Mouse (Mus musculus): ENCODE measurements at regions not wholly inside any gene's neighbourhood (a gene's known extent, or its start where the extent isn't known, plus 50 kb on each side); places are given as distances from the start of the nearest gene placed in this dataset.

DNA sequence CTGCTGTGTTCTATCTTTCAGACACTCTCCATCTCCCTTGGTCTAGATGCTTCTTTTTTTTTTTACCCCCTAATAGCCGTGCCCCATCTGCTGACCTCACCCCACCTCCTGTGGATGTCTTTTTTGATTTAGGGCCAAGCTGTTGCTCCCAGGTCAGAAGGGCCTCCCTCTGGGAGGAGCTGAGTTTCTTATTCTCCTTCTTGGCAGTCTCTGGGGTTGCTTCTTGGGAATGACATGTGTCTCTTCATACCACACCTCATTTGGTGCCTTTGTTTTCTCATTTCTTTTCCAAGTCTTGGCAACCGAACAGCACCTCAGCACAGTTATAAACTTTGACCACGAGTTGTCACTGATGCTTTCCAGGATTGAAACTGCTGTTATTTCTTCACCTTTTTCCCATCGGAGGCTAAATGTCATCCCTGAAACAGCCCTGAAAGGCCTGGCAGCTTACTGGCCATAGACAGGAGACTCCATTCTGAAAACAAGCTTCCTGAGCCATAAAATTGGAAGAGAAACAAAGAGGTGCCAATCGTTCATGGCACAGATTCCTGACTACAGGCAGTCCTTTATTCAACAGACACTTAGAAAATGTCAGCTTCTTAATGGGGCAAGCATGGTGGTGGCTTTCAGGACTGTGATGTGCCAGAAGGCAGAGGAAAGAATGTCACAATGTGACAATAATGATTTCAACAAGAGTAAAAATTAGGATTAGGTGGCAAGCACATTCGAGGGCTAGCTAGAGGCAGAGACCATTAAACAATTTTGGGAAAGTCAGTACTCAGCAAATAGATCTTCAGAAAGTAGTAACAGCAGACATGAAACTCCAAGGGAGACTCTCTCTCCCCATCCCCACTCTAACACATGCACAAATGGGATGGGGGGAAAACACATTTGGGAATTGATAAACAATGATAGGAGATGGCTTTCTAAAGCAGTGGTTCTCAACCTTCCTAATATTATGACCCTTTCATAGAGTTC, 197.1 kb upstream of the Arrdc4 start:
- DNase-seq (ENCODE audit: low spot score in 2 of 2) = no peak

DNA sequence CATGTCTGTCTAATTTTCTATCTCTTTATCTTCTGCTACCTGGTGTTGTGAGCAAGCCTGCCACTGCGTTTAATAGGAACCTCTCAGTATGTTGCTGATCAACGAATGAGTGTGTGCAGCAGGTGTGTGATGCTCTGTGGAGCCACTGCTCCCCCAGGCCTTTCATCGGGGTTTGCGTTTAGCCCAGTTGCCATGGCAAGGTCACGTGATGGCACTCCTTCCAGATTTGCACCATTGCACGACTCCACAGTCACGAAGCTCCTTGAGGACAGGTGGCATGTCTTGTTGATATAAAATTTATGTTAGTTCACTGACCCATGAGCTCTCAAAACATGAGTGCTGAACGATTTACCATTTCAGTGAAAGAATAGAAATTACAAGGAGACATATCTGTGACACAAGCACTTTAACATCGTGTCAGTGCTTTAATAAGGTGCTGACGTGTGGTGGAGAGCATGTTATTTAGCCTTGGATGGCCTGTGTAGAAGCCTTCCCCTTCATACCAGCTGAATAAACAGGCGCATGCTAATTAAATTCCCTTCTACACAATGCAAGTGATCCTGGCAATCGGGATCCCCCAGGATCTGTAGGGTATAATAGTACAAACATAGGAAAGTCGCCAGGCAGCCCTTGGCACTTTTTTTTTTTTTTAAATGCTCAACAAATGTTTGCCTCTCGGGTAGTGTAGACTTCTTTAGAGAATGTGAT, 181.7 kb upstream of the Arrdc4 start:
- no peak for DNase-seq (ENCODE audit: low spot score in 2 of 2)

DNA sequence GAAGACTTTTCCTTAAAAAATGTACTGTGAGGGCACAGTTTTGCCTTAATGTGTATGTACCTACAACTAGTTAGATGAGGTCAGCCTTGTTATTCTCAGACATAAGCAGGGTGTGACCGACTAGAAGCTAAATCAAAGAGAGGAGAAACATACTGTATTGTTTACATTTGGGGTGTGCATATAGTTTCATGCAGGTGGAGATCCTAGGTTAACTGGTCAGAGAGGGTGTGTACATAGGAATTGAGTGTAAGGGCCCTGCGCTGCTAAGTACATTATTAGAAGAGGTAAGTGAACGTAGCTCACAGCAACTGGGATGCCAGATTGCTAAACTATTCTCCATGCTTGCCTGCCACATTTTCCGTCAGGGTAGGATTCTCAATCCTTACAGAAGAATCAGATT, 180.6 kb upstream of the Arrdc4 start:
- no peak for DNase-seq (ENCODE audit: low spot score in 2 of 2)

DNA sequence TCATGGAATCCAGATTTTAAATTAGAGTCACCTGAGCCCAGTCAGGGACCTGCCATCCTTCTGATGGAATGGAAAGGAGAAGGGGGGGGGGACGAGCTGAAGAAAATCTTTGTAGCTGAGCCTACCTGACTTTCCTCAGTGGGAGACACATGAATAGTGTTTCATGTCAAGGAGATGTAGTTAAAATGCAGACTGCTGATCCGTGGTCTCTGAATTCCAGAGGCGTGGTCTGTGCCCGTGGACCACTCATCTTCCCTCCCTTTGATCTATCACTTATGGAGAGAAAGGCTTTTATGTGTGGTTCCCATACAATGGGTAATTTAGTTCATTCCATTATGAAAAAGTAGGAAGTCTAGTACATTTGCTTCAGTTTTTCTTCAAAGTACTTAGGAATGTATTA, 176.6 kb upstream of the Arrdc4 start:
- DNase-seq (ENCODE audit: low spot score in 2 of 2) = no peak

DNA sequence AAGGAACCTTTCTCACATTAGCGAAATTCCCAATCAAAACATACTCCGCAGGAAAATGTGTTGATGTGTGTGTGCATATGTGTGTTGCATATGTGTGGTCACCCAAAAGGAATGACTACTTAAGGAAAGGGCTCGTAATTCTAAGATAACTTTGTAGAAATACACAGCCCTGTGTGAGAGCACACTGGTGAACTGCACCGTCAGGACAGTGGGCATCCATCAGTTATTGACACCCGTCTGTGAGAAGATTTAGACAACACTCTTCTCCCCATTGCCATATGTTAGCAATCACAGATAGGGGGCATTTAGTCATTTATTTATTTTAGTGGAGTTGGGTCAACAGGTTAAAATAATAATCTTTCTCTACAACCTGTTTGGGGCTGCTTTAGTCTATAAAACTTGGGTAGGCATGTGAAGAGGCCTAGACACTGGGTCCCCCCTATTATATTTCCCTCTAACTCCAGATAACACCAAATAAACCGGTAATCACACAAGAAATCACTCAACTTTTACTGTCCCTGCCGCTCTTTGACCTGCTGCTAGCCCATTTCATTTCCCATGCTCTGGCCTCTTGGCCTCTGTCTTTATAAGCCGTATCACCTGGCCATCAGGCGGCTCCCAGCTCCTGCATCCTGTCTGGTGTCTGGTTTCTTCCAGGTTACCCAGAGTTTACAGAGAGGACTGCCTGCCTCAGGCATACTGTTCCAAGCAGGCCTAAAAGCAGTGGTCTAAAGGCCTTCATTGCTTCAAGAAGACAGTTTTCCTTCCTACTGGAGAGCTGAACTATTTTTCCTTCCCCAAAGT, 169.8 kb upstream of the Arrdc4 start:
- DNase-seq (ENCODE audit: low spot score in 2 of 2) = no peak

DNA sequence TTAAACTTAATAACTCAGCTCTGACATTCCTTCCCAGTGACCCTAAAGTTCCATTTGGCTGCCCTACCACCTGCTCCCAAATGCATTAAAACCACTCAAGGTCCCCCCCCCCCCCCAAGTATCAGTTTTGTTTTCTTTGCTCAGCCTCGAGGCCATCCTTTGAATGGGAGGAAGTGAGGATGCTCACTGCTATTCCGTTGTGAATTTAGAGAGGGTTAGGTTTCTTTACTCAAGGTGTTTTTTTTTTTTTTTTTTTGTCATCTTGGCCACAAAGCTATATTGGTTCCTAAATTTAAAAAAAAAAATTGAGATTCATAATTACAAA, 168.8 kb upstream of the Arrdc4 start:
- no peak for DNase-seq (ENCODE audit: low spot score in 2 of 2)

DNA sequence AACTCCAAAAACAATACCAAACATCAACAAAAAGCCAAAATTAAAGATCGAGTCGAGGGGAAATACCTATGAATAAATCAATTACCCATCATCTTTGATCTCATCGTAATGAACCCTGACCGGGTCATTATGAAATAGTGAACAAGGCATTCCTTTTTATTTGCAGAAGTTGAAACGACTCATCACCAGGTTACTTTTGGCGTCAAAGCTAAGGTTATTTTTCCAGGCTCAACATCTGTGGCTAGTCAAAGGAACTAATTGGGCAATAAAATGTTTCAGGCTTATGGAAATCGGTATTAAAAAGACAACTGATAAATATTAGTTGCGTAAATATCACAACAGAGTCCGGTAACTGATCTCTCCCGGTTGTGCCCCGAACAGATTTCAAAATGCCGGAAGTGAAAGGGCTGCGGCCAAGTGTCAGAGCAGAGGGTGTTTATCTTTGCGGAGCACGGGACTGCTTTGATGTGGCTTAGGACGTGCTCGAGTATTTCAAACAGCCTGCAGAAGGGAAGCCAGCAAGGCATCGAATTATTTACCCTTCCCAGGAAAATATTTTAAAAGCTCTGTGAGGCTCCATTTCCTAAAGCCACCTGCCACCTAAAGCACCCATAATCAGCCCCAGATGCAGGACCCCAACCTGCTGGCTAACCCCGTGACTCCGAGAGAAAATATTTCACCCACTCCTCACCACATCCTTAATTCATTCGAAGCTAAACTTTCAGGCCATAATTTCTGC, 168.3 kb upstream of the Arrdc4 start:
- no peak for DNase-seq (ENCODE audit: low spot score in 2 of 2)

DNA sequence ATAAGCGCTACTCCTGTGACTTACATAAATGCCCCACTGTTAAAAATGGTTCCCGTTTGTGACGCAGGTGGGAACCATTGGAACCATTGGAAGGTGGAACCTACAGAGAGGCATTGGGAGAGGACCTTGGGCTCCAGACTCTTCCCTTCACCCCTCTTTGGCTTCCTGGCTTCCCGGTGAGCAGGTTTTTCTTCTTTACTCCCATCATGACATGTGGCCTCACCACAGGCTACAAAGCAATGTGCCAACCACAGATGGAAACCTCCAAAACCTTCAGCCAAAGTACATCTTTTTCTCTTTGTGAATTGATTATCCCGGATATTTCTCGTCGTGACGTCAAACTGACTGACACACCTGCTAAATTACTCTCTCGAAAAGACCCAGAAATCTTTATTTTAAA, 166.9 kb upstream of the Arrdc4 start:
- no peak for DNase-seq (ENCODE audit: low spot score in 2 of 2)

DNA sequence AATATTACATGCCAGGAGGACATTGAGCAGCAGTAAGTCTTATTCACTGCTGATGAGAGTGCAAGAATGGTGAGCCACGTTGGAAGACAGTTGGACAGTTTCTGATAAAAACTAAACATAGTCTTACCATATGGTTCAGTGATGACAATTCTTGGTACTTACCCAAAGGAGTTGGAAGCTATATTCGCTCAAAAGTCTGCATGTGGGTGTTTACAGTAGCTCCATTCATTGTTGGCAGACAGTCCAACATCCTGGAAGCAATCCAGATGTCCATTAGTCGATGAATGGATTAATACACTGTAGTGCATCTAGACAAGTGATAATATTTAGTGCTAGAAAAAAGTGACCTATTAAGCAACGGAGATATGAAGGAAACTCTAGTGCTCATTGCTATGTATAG, 165.3 kb upstream of the Arrdc4 start:
- no peak for DNase-seq (ENCODE audit: low spot score in 2 of 2)

DNA sequence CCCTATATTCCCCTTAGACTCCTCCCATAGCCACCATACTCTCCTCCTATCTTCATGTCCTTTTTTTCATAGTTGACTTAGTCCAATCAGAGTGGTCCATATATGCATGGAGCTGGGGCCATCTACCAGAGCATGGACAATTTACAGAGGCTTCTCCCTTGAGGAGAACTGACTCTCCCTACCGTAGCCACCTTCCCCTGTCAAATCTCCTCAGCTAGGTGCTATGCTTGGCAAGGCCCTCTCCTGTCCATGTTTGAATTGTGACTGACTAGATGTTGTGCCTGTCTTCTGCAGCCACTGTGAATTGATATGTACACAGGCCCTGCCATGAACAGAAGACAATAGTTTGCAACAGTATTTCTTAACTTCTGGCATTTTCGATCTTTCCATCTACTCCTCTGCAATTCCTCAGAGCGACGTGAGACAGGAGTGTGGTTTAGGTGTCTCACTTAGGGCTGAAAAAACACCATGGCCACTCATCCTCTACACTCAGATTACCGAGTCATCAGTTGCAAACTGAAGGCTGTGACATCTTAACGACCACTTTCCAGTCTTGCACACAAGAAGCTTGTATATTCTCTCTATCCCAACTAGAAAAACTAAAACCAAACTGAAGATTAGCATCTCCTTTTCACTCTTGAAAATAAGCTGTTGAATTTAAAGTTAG, 163.1 kb upstream of the Arrdc4 start:
- no peak for DNase-seq (ENCODE audit: low spot score in 2 of 2)

DNA sequence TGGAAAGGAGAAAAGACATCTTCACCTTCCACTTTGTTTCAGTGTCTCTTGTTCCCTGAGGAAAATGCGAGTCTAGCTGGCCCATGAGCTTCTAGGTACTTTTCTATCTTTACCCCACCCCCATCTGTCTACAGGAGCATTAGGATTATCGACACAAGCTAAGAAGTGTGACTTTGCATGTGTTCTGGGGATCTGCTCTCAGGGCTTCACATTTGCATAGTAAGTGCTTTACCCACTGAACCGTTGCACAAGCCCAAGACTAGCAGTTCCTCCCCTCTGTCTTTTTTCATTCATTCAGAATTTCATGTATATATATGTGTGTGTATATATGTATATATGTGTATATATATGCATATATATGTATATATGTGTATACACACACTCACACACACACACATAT, 162.5 kb upstream of the Arrdc4 start:
- DNase-seq (ENCODE audit: low spot score in 2 of 2) = no peak

DNA sequence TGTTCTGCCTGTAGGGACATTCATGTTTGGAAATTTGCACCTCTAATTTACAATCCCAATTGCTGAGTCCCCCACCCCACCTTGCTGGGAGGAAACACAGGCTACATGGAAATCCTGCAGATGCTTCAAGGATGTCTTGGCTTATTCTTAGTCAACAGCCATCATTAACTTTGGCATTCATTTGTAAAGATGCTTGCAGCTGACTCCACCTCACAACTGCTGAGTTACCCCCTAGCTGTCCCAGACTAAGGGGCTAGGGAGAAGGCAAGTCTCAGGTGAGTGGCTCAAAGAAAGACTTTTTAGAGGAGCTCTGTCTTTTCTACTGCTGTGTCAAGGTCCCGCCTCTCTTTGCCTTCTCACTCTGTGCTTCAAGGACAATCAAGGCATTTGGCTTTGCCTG, 160.7 kb upstream of the Arrdc4 start:
- DNase-seq (ENCODE audit: low spot score in 2 of 2) = no peak

DNA sequence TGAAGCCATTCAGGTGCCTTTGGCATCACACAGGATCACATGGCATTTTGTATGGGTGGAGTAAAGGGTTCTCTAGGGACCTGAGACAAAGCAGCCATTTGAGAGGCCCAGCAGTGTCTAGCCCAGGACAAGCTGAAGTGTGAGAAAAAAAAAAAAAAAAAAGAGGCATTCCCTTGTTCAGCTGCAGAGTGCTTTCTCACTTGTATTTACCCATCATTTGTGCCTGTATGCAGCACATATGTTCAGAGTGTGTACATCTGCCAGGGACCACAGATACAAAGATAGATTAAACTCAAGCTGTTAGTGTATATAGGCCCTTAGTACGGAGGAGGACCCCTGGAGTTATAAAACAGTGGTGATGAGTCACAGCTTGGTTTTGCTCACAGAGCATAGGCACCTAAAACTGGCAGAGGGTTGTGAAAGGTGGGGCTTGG, 159.4 kb upstream of the Arrdc4 start:
- DNase-seq (ENCODE audit: low spot score in 2 of 2) = no peak

DNA sequence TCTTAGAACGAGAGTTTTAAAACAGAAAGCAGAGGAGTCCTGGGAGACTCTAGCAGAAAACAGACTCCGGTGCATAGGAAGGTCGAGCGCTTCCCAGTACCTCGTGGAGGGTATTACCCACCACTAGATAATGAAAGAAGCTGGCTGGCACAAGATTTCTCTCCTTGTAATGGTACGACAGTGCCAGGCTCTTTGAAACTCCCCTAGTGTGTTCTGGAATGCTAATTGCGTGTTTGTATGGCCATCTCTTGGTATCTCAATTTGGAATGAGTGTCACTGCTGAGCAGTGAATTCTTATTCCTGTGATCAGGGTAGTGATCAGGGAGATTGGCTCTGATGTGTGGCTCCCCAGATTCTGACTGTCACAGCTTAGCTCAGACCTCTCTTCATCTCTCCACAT, 158.8 kb upstream of the Arrdc4 start:
- no peak for DNase-seq (ENCODE audit: low spot score in 2 of 2)

DNA sequence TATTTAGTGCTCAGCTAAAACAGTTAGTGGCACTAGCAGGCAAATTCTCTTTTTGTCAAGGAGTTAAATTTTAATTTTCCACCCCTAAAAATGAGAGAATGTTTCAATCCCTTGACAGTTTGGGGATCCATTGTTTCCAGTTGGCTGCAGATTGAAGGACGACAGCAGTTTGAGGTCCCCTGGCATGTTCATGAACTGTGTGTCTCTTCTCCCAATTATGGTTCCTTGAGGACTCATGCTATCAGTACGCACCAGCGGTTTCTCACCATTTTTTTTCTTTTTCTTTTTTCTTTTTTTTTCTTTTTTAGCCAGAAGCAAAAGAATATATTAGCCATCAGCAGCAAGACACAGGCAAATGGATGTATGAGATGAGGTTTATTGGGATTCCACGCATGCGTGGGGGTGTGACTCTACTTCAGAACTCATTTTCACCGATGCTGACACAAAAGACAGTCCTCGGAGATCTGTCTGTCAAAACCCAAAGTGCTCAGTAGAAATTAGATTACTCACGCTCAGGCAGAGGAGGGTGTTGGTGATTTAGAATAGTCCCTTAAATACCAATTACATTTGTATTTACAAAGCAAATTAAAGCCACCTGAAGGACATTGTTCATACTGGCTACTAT, 157.8 kb upstream of the Arrdc4 start:
- no peak for DNase-seq (ENCODE audit: low spot score in 2 of 2)

DNA sequence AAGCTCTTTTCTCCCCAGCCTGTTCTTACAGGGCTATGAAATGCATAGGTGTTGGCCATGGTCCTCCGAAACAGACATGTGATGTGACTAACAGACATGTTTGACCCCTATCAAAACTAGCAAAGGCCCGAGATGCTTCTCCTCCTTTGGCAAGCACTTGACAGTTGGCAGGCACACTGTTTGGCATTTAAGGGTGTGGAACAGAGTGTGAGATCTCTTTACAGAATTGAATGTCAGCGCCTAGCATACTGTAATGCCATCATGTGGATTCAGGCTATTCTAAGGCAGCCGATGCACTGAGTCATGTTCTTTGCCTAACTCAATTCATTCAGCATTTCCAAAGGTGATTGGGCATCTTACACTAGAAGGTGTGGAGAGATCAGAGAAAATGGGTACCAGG, 156.8 kb upstream of the Arrdc4 start:
- no peak for DNase-seq (ENCODE audit: low spot score in 2 of 2)

DNA sequence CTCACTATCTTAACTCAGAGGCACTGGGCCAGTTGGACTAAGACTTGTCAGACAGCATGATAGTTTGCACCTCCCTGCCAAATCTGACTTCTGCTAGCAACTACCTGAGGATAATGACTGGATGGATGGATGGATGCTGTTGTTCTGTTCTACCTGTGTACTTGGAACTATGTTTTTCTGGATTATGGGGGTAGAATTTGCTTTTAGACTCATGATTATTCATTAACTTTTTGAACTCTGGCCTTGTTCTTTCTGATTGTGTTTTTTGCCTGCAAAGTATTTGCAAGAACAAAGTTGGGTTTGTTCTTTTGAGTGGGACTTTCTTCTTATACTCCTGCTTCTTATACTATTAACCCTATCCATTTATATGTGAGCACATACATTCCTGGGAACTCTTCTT, 137.1 kb upstream of the Arrdc4 start:
- DNase-seq (ENCODE audit: low spot score in 2 of 2) = no peak

DNA sequence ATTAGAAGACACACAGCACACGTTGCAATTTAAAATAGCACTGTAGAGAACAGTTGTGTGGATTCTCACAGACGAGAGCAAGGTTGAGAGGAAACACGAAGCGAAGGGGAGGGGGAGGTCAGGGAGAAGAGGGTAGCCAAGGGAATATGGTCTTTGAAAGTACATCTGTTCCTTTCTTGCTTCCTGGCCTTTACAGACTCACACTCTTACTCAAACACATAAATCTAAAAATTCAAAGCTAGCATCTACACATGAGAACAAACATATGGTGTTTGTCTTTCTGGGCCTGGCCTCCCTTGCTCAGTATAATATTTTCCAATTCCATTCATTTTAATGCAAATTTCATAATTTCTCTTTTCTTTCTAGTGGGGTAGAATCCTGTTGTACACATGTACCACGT, 124.0 kb upstream of the Arrdc4 start:
- no peak for DNase-seq (ENCODE audit: low spot score in 2 of 2)

DNA sequence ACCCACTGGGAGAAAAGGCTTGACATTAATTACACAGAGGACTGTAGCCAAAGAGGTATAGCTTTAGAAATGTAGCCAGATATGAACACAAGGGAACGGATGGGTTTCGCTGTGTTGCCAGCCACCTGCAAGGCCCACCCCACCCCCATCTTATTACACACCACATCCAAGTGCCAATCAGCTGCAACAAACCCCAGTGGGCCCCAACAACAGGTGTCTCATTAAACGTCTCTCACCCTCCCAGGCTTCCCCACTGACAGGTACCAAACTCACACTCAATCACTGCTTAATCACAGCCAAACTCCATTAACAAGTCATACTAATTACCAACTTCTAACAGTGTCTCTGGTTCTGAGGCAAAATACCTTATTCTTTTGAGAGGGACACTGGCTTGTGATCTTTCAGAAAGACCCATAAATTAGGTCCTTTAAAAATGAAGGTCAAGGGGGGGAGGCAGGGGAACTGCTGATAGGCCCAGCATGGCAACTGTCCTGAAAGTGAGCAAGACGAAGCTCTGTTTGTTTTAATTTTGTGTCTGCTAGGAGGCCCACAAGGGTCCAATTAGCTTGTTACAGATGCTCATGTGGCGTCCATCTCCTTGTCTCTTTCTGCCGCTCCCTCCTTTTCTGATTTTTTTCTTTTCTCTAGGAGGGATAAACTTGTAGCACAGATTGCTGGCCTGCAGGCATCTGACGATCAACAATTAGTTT, 115.4 kb upstream of the Arrdc4 start:
- no peak for DNase-seq (ENCODE audit: low spot score in 2 of 2)
